Mouse (Mus musculus) kidney, embryonic 15.5 days (tissue): ENCODE results near the gene Stox2. TPM values are rescaled to one million over a fixed set of nuclear protein-coding genes. Genes with fewer than 3 reads are reported as not detected.

Experiments
- ATAC-seq: fragments of 200-750 bp; cut with Nextera tagmentation; replicated peaks from 2 replicates; pipeline ENCODE4 v1.8.0; 2017; ENCODE audit warnings: moderate TSS enrichment; ENCODE audit not compliant: low FRiP score
- H3K27ac ChIP-seq: fragments of 300-500 bp; sonication (generic); 2 replicates; pipeline ENCODE4 v1.5.1; 2015; ENCODE audit warnings: mild to moderate bottlenecking, inconsistent platforms
- H3K27me3 ChIP-seq: fragments of 300-500 bp; sonication (generic); 2 replicates; pipeline ENCODE4 v1.6.1; 2015; ENCODE audit warnings: inconsistent platforms
- H3K36me3 ChIP-seq: fragments of 300-500 bp; sonication (generic); 2 replicates; pipeline ENCODE4 v1.6.1; 2015; ENCODE audit warnings: inconsistent platforms
- H3K4me1 ChIP-seq: fragments of 300-500 bp; sonication (generic); 2 replicates; pipeline ENCODE4 v1.6.1; 2015; ENCODE audit warnings: inconsistent platforms
- H3K4me2 ChIP-seq: fragments of 300-500 bp; sonication (generic); 2 replicates; pipeline ENCODE4 v1.6.1; 2015; ENCODE audit warnings: moderate library complexity, mild to moderate bottlenecking, inconsistent platforms
- H3K4me3 ChIP-seq: fragments of 300-500 bp; sonication (generic); replicated peaks from 2 replicates; pipeline ENCODE4 v1.5.1; 2015; ENCODE audit warnings: mild to moderate bottlenecking, inconsistent platforms
- H3K9ac ChIP-seq: fragments of 300-500 bp; sonication (generic); 2 replicates; pipeline ENCODE4 v1.6.1; 2015; ENCODE audit warnings: mild to moderate bottlenecking, inconsistent platforms
- H3K9me3 ChIP-seq: fragments of 300-500 bp; sonication (generic); replicated peaks from 2 replicates; pipeline ENCODE4 v1.6.1; 2016; ENCODE audit warnings: inconsistent platforms
- WGBS: fragments of 180-500 bp; shearing (Covaris S2); methylation state at CpG from one replicate; pipeline ENCODE4 v1.1.7; 2015; ENCODE audit warnings: mixed read lengths; 5-methylcytosine and 5-hydroxymethylcytosine counted together
- polyA plus RNA-seq: library from polyadenylated mRNA; unstranded; fragments of >200 nt; fragmentation: Nextera tagmentation; extraction: Ambion mirVana; gene quantifications from 2 replicates; pipeline ENCODE4 v1.2.1, GENCODE M21; 2015

The Stox2 gene
- polyA plus RNA-seq, 1 experiment from 2014 or later, result 12.3 TPM

- Histone ChIP-seq H3K9ac (no peak overlapping the region), H3K4me2 (peak overlapping the region; percentile 59), H3K36me3 (no peaks in the 10 kb centered on the region), H3K27me3 (no peaks in the 10 kb centered on the region), H3K4me1 (peaks cover 34% of the 10 kb centered on the region), H3K27ac (0 out of 2 replicates have a peak overlapping the region, but pooled peaks have one; percentile 59), H3K4me3 (0 out of 2 replicates have a peak overlapping the region, but pooled peaks have one; percentile 35), H3K9me3 (no peaks in the 10 kb centered on the region)
- WGBS, result 63% methylated on average over 12 of the region's 12 CpGs
- no peak for ATAC-seq
Observed at GRCm38 (mm10) chr8:47243631-47244030, 202.5 kb downstream of the Stox2 start.

GRCm38 (mm10) chr8:47243016-47243630 is 203.0 kb downstream of the Stox2 start:
- no peak overlapping the region for H3K9ac ChIP-seq
- no peaks in the 10 kb centered on the region for H3K27me3 ChIP-seq
- peak overlapping the region; percentile 59 for H3K27ac ChIP-seq
- H3K4me3 ChIP-seq, result peak overlapping the region; percentile 35
- H3K36me3 ChIP-seq, result no peaks in the 10 kb centered on the region
- peaks cover 34% of the 10 kb centered on the region for H3K4me1 ChIP-seq
- WGBS, result 47% methylated on average over 8 of the region's 8 CpGs
- peak overlapping the region; percentile 59 for H3K4me2 ChIP-seq
- no peaks in the 10 kb centered on the region for H3K9me3 ChIP-seq
- peak; percentile 61; the same call in 1 of the 2 replicates for ATAC-seq

- peak overlapping the region; percentile 59 for H3K4me2 ChIP-seq
- H3K9me3 ChIP-seq, result no peaks in the 10 kb centered on the region
- no peaks in the 10 kb centered on the region for H3K27me3 ChIP-seq
- peaks cover 34% of the 10 kb centered on the region for H3K4me1 ChIP-seq
- peak; percentile 95 for ATAC-seq
- peak overlapping the region; percentile 11; the same call in 1 of the 2 replicates for H3K9ac ChIP-seq
- H3K4me3 ChIP-seq, result peak overlapping the region; percentile 35
- WGBS, result 22% methylated on average over 17 of the region's 17 CpGs
- peak overlapping the region; percentile 59 for H3K27ac ChIP-seq
- H3K36me3 ChIP-seq, result no peaks in the 10 kb centered on the region
Observed at GRCm38 (mm10) chr8:47242207-47243004, 203.8 kb downstream of the Stox2 start.

- H3K36me3 ChIP-seq, result no peaks in the 10 kb centered on the region
- no peak overlapping the region for H3K9ac ChIP-seq
- peaks cover 34% of the 10 kb centered on the region for H3K4me1 ChIP-seq
- H3K4me3 ChIP-seq, result no peak overlapping the region
- H3K27ac ChIP-seq, result no peak overlapping the region
- no peak for ATAC-seq
- H3K9me3 ChIP-seq, result no peaks in the 10 kb centered on the region
- WGBS, result 78% methylated on average over 13 of the region's 13 CpGs
- no peaks in the 10 kb centered on the region for H3K27me3 ChIP-seq
- peak overlapping the region; percentile 59; the same call in 1 of the 2 replicates for H3K4me2 ChIP-seq
Observed at GRCm38 (mm10) chr8:47241421-47242078, 204.6 kb downstream of the Stox2 start.

GRCm38 (mm10) chr8:47240871-47241270 is 205.3 kb downstream of the Stox2 start:
- H3K27me3 ChIP-seq, result no peaks in the 10 kb centered on the region
- peaks cover 34% of the 10 kb centered on the region for H3K4me1 ChIP-seq
- no peak overlapping the region for H3K9ac ChIP-seq
- H3K4me2 ChIP-seq, result no peak overlapping the region
- H3K4me3 ChIP-seq, result no peak overlapping the region
- no peak overlapping the region for H3K27ac ChIP-seq
- no peaks in the 10 kb centered on the region for H3K36me3 ChIP-seq
- H3K9me3 ChIP-seq, result no peaks in the 10 kb centered on the region
- 89% methylated on average over 4 of the region's 4 CpGs for WGBS
- no peak for ATAC-seq

GRCm38 (mm10) chr8:47240266-47240665 is 205.9 kb downstream of the Stox2 start:
- WGBS, result 79% methylated on average over 7 of the region's 7 CpGs
- no peak overlapping the region for H3K27ac ChIP-seq
- ATAC-seq, result no peak
- no peak overlapping the region for H3K4me3 ChIP-seq
- no peaks in the 10 kb centered on the region for H3K27me3 ChIP-seq
- peaks cover 34% of the 10 kb centered on the region for H3K4me1 ChIP-seq
- H3K9me3 ChIP-seq, result no peaks in the 10 kb centered on the region
- no peak overlapping the region for H3K9ac ChIP-seq
- no peaks in the 10 kb centered on the region for H3K36me3 ChIP-seq
- H3K4me2 ChIP-seq, result no peak overlapping the region

DNA sequence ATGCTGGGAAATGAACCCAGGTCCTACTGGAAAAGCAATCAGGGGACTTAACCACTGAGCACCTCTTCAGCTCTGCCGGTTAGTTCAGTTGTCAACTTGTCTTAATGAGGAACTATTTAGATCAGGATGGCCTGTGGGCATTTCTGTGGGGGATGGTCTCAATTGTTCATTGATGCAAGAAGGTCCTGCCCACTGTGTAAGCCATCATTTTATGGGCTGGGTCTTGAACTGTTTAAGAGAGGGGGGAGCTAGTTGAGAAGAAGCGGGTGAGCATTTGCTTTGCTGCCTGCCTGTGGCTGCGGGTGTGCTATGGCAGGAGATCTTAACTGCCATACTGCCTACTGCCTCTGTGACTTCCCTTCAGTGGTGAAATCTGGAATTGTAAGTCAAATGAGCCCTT is 214.1 kb downstream of the Stox2 start:
- Histone ChIP-seq H3K4me3 (no peak overlapping the region), H3K9ac (no peak overlapping the region), H3K27me3 (no peaks in the 10 kb centered on the region), H3K36me3 (no peaks in the 10 kb centered on the region), H3K9me3 (no peaks in the 10 kb centered on the region), H3K27ac (no peak overlapping the region), H3K4me1 (peaks cover 12% of the 10 kb centered on the region), H3K4me2 (no peak overlapping the region)
- ATAC-seq, result no peak
- 59% methylated on average over 3 of the region's 3 CpGs for WGBS

GRCm38 (mm10) chr8:47230057-47230456 is 216.1 kb downstream of the Stox2 start:
- H3K27ac ChIP-seq, result no peak overlapping the region
- H3K9me3 ChIP-seq, result no peaks in the 10 kb centered on the region
- 90% methylated on average over 5 of the region's 5 CpGs for WGBS
- H3K9ac ChIP-seq, result no peak overlapping the region
- no peaks in the 10 kb centered on the region for H3K27me3 ChIP-seq
- no peak for ATAC-seq
- no peak overlapping the region for H3K4me2 ChIP-seq
- H3K4me1 ChIP-seq, result peaks cover 12% of the 10 kb centered on the region
- no peak overlapping the region for H3K4me3 ChIP-seq
- H3K36me3 ChIP-seq, result no peaks in the 10 kb centered on the region

GRCm38 (mm10) chr8:47221851-47222250 is 224.3 kb downstream of the Stox2 start:
- ATAC-seq, result no peak
- Histone ChIP-seq H3K27ac (no peak overlapping the region), H3K4me1 (peaks cover 8% of the 10 kb centered on the region), H3K9ac (no peak overlapping the region), H3K36me3 (no peaks in the 10 kb centered on the region), H3K9me3 (no peaks in the 10 kb centered on the region), H3K27me3 (no peaks in the 10 kb centered on the region), H3K4me3 (no peak overlapping the region), H3K4me2 (no peak overlapping the region)
- 80% methylated on average over 5 of the region's 5 CpGs for whole genome bisulfite sequencing

DNA sequence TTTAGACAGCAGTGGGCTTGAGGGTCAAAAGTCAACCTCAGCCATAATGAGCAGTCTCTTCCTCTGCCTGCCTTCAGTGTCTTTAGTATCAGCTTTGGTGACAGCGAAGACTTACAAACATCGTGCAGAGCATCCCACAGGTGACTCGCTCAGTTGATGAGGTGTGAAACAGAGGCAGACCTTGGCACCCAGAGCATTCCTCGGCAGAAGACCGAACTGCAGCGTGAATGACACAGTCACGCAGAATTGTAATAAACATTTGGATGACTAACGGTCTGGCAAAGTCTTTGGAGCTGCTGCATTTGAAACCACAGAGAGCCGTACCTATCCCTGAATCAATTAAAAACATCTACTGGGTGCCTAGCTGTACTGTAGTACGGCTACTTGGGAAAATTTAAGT is 225.0 kb downstream of the Stox2 start:
- Histone ChIP-seq H3K27ac (no peak overlapping the region), H3K4me3 (no peak overlapping the region), H3K4me1 (peaks cover 8% of the 10 kb centered on the region), H3K9ac (no peak overlapping the region), H3K9me3 (no peaks in the 10 kb centered on the region), H3K36me3 (no peaks in the 10 kb centered on the region), H3K27me3 (no peaks in the 10 kb centered on the region), H3K4me2 (no peak overlapping the region)
- 60% methylated on average over 10 of the region's 10 CpGs for WGBS
- ATAC-seq, result no peak

DNA sequence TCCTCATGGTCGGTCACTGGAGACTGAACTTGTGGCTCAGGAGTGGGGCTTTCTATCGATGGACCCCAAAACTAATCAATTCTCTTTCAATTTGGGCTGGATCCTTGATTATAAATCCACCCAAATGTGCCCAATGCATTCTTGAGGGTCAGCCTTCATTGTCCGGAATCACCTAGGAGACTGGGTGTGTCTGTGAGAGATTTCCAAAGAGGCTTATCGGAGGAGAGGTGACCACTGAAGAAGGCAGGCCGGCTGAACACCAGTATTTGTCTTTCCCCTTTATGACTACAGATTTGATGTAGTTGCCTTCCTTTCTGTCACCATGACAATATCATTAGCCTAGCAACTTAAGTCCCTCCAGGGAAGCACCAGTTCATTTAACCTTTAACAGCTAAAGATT is 225.8 kb downstream of the Stox2 start:
- Histone ChIP-seq H3K27ac (no peak overlapping the region), H3K4me1 (peaks cover 8% of the 10 kb centered on the region), H3K9ac (no peak overlapping the region), H3K4me2 (no peak overlapping the region), H3K4me3 (no peak overlapping the region), H3K36me3 (no peaks in the 10 kb centered on the region), H3K27me3 (no peaks in the 10 kb centered on the region), H3K9me3 (no peaks in the 10 kb centered on the region)
- no peak for ATAC-seq
- WGBS, result 92% methylated on average over 5 of the region's 5 CpGs

DNA sequence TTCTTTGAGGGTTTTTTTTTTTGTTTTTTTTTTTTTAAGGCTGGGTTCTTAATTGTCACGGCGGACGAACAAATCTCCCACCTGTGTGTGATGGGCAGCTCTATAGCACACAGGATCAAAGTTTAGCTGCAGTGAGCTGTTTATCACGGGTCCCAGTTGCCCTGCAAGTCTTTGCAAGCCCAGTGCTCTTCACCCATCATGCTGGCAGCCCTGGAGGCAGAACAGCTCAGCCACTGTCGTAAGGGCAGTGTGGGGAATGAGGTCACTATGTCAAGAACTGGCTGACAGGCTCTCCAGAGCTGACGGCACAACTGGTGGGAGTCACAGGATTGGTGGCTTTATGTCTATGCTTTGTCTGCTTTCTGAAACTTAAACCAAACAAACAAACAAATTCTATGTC is 227.6 kb downstream of the Stox2 start:
- WGBS, result 25% methylated on average over 6 of the region's 6 CpGs
- Histone ChIP-seq H3K9me3 (no peaks in the 10 kb centered on the region), H3K9ac (no peak overlapping the region), H3K27ac (no peak overlapping the region), H3K4me2 (no peak overlapping the region), H3K4me3 (no peak overlapping the region), H3K36me3 (no peaks in the 10 kb centered on the region), H3K27me3 (no peaks in the 10 kb centered on the region), H3K4me1 (peaks cover 8% of the 10 kb centered on the region)
- ATAC-seq, result no peak
